Mouse (Mus musculus): ENCODE results near the gene Prpf6.

The Prpf6 gene

DNA sequence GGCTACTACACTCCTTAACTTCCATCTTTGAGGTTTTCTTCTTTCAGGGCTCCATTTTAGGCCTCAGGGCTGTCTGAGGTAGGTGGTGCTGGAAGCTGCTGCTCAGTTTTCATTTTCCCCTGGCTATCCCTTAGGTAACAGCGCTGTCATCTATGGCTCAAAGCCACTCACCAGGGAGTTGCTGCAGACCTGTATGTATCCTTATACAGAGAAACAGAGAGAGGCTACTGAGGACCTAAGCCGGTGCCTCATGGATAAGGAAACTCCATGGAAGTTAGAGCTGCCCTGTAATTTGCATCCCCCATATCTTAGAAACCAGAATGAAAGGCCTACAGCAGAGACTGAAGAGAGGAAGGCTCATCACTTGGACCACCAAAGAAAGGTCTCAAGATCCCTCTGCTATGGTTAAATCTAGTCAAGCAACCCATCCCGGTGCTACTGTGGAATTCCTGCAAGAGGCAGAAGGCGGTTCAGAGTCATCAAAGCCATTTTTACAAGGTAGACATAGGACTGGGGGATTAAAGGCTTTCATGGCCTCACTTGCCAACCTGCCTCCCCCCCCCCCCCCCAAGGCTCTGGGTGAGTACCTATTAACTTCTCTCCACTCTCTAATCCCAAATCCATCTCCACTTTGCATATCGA is 11.4 kb upstream of the Prpf6 start:
- no peak for DNase-seq

DNA sequence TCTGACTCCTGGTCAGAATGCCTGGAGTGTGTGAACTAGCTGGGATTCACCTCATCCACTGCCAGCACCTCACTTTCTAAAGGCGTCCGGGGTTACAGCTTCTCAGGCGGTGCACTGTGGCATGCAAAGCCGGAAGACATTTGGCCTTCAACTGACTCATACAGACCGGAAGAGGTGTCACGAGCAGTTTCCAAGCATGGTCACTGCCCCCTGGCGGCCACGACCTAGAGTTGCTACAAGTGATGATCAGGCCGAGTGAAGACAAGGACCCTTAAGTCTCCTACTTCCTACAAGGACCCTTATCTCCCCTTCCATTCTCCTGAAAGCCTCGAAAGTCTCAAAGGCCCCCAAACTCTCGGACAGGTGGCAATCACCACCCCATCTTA is 10.7 kb upstream of the Prpf6 start:
- DNase-seq, result peak; percentile 87

DNA sequence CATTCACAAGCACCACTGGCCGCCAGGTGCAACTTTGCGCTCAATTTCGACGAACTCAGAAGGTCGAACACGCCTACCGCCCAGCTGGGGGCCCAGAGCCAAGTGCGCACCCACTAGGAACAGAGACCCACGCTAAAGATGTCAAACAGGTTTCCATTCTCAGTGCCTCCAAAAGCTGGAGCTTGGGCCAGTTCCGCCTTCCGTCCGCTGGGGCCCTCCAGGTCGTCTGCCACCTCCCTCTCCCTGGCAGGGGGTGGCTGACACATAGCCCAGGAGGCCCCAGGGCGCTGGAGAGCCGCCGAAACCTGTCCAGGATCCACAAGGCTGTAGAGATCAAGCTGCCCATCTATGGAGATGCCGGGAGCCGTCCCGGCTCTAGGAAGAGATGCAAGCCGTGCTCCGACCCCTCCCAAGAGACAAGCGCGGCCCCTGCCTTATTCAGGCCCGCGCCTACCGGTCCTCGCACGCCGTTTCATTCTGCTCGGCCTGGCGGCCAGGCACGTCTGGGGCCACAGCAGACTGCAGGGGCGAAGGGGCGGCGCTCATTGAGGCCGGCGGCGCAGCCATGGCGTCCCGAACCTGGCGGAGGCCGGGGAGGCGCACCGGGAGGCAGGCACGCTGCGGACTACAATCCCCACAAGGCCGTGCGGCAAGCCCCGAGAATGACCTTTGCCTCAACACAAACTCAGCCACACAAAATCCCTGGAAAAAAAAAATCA is 10.1 kb upstream of the Prpf6 start:
- peak; percentile 87 for DNase-seq

DNA sequence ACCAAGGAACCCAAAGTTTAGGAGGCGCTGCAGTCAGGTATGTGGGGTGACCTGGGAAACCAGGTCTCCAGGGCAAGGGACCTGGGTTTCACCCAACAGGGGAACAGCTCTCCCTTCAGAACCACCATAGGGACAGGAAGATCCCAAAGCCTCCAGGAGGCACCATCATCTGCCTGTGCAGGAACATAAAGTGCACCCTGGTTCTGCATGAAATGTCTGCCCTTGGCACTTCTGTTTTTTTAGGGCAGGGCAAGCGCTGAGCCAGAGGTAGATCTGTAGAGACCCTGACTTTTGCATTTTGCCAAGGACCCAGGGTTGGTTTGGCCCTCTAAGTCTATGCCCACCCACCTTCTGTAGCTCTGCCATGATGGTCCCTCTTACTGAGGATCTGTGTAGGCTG is 9.3 kb upstream of the Prpf6 start:
- DNase-seq, result no peak

DNA sequence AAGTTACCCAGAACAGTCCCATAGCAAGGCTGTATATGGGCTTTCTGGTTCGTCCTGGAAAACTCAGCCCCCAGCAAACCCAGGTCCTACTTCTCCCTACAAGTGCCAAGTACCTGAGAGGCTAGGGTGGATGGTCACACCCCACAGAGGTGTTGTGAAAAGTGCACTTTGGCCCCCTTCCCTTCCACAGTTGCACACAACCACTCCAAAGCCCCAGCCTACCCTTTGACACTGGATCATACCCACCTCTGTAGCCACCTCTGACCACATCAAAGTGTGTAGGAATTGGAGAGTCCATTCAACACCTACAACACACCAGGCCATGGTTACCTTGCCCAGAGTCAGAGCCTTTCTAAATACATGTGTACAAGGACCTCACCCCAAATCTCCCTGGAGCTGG is 8.7 kb upstream of the Prpf6 start:
- peak; percentile 52 for DNase-seq

DNA sequence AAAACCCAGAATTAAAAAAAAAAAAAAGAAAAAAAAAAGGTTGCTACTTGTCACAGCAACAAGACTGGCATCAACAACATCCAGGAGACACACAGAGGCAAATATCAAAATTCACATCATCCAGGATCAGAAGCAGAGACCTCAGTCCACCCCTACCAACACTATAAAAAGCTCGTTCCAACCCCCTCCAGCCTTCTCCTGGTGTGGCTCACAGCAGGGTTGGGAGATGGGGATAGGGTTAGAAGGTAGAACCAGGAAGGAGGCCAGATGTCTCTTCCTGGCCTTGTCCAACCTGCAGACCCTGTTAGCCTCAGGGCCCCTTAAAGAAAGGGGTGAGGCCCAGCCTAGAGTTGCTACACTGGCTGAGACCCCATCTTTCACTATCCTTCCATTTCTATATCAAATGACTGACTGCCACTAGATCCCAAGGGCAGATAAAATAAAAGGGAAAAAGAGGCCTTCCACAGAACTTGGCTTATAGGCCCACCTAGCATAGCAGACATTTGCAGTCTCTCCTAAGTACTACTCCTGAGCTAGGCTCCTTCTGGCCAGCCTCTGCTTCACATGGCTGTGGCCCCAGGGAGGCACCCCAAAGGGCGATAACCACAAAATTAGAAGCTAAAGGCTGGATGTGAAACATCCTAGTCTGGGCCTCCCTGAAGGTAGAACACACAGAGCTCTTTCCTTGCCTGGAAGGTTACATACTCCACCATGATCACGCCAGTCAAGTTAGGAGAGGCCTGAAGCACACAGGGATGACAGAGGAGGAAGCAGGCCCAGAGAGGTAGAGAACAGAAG is 8.0 kb upstream of the Prpf6 start:
- DNase-seq, result peak; percentile 40

DNA sequence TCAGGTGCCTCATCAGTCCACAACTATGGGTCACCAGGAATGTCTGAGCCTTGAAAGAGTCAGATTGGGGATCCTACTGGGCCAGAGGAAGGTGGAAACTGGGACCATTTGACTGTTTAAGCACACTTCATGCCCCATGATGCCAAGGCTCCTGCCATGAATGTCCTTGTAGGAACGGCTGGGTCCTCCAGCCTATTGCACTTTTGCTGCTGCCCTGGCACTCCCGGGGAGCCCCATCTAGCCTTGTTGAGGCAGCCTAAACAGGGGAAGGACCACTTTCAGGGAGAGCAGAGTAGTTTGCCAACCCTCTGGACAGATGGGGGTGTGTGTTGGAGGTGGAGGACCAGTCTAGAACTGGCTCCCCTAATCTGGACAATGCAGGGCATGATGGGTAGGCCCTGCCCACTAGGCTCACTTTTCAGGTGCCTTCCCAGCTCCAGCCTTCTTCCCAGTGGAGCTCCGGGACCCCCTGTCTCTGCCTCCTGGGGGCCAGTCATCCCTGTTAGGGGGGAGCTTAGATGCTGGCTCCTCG is 7.2 kb upstream of the Prpf6 start, which contains the start of gene Uckl1:
Gene Uckl1 (minus strand): TSS at position 482 of the 532 bp plus-strand sequence.
- DNase-seq, result peak; percentile 36

DNA sequence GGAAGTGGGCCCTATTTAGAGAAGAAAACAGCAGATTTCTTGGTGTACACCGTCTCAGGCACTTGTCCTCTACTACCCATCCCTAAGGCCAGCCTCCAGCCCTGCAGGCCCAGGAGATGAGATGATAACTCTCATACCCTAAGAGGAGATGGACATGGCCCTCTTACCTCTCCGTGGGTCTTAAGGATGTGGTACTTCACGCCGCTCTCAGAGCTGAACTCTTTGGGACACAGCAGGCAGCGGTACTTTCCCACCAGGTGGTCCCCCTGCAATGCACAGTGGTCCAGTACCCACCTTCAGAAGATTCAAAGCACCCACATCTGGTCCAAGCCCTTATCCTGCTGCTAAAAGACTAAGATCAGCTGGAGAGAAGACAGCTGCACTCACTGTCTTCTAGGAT is 6.2 kb upstream of the Prpf6 start:
- peak; percentile 27 for DNase-seq

DNA sequence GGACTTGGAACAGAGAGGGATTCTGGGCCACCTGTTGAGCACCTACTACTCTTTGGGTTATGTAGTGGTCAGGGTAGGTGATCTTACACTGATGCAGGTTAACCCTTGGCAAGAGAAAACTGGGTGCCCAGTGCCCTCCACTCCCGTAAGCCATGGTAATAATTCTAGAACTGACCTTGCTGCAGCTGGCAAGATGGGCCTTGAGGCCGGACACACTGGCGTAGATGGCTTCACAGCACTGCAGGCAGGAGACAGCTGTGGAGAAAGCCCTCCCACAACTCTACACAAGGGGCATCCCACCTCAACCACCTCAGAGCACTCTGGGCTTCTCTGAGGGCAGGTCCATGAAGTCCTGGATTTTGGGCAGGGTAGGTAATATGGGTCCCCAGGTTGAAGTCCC is 5.5 kb upstream of the Prpf6 start:
- DNase-seq, result peak; percentile 35

DNA sequence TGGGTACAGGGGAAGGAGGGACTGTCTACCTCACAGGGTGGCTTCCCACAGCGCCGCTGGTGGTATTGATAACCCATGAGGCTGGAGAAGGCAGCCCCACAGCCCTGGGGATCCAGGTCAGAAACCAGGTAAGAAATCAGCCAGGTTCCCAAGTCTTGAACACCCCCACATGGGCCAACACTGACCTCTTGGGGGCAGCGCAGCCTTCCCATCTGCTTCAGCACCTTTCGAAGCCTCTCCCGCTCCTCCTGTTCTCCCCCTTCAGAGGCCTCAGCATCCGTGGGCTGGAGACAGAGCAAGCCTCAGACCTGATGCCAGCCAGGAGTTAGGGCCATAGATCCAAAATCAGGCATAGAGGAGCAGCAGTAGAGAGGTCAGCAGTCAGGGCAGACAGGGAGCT is 3.9 kb upstream of the Prpf6 start:
- peak; percentile 26 for DNase-seq

DNA sequence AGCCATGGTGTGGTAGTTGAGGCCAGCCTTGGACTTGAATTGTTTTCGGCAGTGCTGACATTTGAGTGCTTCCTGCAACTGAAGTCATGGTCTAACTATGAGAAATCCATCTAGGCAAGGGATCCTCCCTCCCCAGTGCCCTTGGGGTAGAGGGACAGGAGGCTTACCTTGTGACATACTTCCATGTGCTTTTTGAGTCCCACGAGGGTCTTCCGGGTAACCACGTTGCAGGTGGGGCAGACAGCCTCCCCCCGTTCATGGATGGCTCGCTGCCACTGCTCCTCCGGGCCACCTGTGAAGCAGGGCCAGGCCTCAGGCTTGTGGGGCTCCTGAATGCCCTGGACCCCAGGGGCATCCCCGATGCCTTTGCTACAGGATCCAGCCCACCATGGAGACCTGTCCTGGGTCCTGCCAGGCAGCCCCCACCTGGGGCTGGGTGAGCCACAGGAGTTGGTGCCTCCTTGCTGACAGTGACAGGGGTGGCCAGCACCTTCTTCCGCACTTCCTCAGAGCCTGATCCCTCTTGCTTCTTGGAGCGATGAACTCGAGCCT is 3.4 kb upstream of the Prpf6 start:
- peak; percentile 47 for DNase-seq

DNA sequence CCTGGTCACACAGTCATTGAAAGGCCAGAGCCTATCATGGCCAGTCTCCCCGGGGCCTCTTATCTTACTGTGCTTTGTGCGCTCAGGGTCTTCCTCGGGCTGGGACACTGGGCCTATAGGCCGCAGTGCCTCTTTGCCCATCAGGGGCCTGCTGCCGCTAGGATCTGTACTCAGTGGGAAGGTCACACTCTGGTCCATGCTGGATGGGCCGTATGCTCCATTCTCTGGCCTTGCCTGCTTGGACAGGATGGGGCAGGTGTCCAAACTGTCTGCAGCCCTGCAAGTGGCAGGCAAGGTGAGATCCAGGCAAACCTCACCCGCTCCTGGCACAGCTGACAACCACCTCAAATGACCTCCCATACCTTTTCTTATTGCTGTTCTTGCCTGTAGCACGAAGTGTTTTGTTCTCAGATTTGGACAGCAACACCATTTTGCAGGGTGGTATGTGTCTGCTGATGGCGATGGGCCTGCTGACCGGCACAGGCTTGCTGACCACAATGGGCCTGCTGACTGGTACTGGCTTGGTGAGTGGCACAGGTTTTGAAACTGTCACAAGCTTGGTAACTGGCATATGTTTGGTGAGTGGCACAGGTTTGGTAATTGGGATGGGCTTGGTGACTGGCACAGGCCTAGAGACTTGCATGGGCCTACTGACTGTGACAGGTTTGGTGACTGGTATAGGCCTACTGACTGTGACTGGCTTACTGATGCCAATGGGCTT is 2.5 kb upstream of the Prpf6 start:
- peak; percentile 68 for DNase-seq

DNA sequence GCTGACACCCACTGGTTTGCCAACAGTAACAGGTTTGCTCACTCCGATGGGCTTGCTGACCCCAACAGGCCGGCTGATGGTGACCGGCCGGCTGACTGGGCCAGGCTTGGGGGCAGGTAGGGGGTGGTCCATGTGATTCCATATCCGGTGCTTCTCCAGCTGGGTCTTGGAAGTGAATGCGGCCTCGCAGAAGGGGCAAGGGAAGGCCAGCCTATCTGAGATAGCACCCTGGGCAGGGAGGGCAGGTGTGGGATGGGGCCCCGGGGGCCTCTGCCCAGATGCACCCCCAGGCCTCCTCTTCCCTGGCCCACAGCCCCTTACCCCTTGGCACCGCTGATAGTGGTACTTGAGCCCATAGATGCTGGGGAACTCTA is 1.9 kb upstream of the Prpf6 start:
- peak; percentile 50 for DNase-seq

DNA sequence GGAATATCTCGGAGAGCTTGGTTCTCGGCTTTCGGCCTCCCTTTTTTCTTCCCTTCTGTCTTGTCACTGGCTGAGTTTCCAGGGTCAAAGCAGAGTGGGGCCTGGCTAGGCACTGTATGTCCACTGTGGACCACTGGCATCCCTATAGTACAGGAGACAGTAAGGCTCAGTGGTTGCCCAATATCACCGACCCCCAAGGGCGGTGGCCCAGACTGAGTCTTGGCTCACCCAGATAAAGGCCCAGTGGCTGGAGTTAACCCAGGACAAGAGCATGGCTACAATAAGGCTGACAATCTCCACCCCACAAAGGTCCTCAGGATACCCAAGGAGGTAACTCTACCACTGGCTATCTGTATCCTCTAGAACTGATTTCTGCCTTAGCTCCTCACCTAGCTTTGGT is 1.2 kb upstream of the Prpf6 start:
- peak; percentile 34 for DNase-seq

DNA sequence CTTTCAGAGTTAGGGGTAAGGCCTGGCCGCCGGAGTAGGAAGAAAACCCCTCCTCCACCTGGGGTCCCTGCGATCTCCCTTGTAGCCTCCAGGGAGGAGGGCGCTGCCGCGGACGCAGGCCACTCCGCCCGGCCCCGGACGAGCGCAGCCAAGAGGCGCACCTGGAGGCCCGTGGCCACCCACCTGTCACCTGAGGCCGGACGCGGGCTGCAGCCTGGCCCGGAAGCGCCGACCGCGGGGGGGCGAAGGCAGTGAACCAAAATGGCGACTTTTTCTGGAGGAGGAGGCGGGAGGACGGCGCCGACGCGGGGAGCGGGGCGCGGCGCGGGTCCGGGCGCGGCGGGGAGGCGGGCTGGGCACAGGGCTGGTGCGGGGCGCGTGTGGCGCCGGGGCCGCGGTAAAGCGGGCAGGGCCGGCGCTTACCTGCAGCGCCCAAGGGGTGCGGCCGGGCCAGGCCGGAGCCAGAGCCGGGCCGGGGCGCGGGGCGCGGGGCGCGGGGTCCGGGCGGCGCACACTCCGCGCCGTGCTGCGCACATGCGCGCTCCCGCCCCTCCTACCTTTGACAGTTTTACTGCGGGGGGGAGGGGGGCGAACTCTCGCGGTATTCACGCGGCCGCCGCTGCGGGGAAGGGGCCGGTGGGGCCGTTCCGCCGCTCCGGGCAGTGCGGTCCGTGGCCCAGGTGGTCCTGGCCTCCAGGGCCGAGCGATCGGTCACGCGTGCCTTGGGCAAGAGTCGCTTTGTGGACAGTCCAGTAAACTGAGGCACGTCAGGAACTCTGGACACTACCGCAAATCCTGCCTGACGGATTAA is 768 bp downstream of the Prpf6 start, which contains the start of gene Zfp512b:
Gene Zfp512b (minus strand): TSS at position 573 of the 811 bp plus-strand sequence.
- peak; percentile 86 for DNase-seq

DNA sequence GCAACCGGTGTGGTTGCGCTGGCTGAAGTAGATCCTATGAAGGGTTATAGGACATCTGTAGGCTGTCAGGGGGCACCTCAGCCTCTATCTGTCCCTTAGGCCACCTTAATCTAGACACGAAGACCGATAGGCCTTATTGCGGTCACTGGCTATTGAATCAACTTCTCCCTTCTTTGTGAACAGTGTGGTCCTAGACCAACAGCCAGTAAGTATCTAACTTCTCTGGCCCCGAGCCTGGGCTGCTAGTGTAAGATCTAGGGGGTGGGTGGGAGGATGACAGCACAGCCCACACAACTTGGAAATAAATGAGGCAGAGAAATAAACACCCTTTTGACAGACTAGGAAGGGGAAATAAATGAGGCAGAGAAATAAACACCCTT is 1.4 kb downstream of the Prpf6 start:
- DNase-seq, result no peak

DNA sequence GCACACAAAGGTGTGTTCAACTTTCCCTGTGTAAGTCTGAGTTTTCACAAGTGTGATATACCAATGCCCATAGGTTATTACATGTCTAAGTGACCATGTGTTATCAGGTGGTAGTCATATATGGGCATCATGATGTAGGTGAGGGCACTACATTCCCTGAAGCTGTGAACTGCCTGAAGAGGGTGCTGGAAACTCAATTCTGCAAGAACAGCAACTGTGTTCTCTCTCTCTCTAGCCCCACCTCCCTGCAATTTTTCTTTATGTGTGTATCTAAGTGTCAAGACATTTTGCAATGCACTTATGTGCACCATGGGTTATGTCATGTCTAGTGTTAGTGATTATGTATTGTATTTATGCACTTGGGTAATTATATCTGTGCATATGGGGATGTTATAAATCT is 2.3 kb downstream of the Prpf6 start:
- DNase-seq, result no peak

DNA sequence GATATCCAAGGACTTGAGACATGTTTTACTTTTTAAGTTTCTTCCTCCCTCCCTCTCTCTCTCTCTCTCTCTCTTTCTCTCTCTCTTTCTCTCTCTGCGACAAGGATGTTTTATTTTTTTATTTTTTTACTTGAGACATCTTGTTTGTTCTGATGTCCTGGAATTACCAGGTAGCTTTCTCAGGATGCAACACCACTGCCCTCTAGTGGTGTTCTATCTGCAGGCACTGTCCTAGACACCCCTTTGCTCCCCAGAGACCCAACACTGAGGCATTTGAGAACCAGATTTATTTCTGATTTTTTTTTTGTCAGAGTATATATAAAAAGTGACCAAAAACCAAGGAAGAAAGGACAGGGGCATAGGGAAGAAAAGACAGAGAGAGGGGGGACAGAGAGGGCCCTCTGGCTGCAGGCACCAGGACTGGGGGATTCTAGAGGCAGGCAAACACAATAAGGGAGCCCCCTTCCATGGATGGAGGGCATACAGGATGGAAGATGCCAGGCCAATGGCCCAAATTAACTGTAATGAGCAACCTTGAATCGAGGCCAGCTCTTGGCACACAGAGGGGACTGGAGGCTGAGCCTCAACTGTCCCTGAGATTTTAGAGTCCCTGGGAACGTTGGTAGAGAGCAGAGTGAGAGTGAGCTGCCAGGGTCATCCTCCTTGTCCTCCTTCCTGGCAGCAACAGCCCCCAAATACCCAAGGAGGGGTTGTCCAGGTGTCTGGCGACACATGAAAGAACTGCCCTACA is 3.5 kb downstream of the Prpf6 start:
- peak; percentile 66 for DNase-seq

DNA sequence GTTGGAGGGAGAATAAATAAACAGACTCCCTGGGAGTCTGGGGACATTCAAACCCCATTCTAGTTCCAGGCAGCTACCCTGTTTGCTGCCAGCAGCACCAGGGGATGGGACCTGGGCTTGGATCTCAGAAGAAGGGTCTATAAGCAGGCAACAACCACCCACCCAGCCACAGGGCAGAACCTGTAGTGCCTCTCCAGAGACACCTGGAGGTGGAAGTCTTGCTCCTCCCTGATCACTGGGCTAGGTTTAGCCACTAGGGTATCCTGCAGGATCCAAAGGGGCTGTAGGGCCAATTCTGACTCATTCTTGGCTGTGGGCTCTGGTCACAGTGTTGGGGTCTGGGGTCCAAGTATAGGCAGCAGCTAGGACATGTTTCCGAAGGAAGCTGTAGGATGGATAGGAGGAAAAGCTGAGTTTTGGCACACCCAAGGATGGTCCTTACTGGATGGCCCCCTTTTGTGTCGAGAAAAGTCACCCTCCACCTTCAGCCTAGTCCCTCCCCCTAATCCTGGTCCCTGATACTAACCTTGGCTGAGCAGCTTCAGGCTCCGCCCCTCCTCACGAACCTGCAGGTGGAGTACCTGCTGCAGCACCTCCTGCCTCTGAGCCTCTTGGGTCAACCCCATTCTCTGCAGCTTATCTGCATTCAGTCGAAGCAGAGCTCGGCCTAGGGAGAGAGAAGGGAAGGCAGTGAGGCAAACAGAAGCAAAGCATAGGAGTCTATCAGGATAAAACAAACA is 4.7 kb downstream of the Prpf6 start:
- DNase-seq, result peak; percentile 56

DNA sequence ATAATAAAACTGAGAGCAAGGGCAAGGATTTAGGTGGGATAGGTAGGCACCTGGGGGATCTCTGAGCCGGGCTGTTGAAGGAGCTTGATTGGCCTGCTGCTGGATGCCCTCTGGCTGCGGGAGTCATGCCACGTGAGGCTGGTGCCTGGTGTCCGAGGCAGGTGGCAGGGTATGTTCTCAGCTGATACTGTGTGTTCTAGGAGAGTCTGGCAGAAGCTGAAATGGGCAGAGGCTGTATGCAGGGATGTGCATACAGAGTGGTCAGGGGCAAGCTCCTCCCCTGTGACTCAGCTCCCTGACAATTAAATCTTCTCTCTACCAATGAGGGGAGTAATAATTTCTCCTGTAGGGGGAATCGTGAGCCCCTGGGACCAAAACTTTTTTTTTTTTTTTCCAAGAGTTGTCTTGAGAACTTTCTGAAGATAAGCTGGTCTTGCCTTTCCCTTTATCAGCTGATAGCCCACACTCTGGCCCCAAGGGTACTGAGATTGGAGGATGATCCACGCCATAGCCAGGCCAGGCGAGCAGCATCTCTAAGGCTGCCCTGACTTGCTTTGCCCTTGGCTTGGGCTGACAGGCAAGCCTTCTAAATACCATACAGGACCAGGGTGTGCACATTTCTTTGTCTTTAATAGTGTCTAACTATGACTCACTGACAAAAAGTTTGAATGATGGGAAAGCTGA is 5.9 kb downstream of the Prpf6 start:
- DNase-seq, result peak; percentile 59
